Mouse (Mus musculus) urinary bladder, adult 18-20 months (tissue): Measurements from ENCODE around the gene Cntn4.

ENCODE experiments used
- DNase-seq, 2 experiments: peaks; one replicate each; pipeline ENCODE4 v3.0.0; 2022; ENCODE audit warnings: low spot score in 2 of 2, mixed read lengths in 2 of 2

Cntn4 gene

GRCm38 (mm10) chr6:106458166-106458565, 780.7 kb downstream of the Cntn4 start:
- DNase-seq: no peak

GRCm38 (mm10) chr6:106462403-106462802, 784.9 kb downstream of the Cntn4 start:
- DNase-seq: no peak

DNA sequence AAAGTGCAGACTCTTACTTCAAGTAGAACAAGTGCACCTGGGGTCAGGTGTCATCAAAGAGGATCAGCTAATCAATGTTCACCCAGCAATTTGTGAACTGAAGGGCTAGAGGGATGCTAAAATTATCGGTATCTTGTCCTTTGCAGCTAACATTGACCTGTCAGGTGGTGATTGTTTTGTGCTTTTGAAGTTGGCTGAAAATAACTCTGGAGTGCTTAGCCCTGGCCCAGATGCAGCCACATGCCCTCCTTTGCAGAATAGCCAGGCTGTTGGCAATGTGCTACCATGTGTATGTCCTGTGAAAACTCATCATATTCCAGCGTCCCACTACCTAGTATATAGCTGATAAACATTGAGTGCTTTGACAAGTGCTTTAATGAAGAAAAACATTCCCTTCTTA, 786.4 kb downstream of the Cntn4 start:
- no peak for DNase-seq

DNA sequence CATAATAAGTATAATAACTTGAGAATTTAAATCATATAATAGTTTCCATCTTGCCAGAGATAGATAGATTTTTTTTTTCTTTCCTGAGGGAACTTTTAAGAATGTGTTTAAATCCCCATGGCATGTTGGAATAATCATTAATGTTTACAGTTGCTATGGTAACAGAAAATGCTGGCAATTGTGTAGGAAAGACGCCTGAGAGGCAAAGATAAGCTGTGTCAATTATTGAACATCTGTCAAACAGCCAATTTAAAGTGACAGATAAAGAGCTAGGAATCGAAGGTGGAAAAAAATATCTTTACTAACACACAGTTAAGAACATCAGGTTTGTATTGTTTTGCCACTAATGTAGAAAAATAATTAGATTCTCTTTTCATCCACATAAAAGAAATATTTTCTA, 788.3 kb downstream of the Cntn4 start:
- DNase-seq: no peak

DNA sequence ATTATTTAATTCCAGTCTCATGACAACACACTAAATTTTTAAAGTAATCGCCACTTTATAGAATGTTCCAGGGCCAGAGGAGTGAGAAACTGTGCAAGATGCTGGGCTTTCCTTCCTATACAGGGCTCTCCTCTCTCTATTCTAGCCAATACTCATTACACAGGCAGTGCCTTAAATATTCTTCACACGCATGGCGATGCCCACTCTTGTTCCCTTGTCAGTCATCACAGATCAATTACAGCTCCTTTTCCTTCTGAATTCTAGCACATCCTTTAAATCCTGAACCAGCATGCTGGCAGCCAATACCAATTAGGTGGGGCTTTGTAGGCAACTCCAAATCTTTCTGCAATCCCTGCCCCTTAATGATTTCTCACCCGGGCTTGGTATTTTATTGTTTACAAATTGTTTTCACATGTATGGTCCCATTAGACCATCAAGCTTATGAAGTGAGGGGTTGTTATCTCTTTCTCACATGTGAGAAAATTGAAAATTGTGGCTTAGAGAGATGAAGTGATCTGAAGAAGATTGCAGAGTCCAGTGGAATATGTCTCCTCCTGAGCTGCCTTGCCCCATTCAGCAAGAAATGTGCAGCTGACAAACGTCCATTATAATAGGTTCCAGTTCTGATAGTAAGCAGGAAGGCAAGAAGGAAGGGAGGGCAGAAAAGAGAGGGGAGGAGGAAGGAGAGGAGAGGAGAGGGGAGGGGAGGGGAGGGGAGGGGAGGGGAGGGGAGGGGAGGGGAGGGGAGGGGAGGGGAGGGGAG, 789.0 kb downstream of the Cntn4 start:
- DNase-seq: no peak

DNA sequence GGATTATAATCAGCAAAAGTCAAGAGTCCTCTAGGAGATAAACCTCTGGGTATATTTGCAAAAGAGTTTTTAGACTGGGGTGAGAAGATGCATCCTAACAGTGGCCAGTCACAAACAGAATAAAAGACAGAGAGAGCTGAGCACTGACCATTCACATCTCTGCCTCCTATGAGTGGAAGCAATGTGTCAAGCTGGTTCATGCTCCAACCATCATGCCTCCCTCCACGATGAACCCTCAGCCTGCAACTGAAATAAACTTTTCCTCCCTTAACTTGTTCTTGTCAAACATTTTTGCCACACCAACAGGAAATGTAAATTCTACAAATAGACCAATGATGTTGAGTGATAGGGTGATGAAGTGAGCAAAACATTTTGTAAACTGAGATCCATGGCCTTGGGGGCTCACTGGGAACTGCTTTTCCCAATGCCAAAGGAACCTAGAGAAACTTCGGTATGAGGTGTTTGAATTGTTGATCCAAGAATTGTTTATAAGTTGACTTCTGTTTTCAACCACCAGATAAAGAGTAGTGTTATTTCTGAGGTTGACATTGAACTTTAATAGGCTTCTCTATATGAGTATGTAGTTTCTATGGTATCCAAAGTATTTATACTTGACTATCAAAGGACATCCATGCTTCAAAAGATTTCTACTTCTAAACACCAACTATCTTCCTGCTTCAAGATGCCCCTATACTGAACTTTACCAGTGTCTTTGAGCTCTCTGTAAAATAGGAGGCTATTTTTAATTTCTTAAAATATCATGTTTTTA, 794.6 kb downstream of the Cntn4 start:
- no peak for DNase-seq

DNA sequence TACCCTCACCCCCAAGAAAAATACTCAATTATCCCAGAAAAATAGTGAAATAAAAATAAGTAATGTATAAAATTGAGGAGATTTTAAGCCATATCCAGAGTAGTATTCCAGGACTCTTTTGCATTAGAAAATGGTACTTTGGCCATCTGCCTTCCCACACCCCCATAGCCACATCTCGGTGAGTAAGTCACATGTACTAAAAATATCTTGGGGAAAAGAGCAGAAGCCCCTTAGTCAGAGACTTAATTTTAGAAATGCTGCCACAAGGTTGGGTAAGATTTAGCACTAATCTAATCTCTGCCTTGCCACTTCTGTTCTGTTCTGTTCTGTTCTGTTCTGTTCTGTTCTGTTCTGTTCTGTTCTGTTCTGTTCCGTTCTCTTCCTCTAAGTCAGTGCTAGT, 796.4 kb downstream of the Cntn4 start:
- no peak for DNase-seq

GRCm38 (mm10) chr6:106481533-106481932, 804.1 kb downstream of the Cntn4 start:
- DNase-seq: no peak

GRCm38 (mm10) chr6:106496303-106496702, 818.8 kb downstream of the Cntn4 start:
- no peak for DNase-seq

DNA sequence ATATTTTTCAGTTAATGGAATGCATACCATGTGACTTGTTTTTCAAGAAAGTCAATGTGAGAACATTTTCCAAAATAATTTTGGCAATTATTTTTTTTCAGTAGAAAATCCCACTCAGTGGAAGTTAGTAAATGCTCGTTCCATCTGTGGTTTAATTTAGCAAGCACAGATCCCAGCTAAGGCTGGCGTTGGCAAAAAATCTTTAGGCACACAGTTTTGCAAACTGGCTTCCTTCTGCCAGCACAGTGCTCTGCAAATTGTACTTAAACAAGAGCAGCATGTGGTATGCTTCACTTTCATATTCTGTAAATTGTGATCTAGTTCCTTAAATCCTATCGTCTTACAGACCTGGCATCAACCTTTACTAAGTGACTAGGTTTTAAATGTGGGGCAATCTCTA, 821.7 kb downstream of the Cntn4 start:
- DNase-seq: no peak

DNA sequence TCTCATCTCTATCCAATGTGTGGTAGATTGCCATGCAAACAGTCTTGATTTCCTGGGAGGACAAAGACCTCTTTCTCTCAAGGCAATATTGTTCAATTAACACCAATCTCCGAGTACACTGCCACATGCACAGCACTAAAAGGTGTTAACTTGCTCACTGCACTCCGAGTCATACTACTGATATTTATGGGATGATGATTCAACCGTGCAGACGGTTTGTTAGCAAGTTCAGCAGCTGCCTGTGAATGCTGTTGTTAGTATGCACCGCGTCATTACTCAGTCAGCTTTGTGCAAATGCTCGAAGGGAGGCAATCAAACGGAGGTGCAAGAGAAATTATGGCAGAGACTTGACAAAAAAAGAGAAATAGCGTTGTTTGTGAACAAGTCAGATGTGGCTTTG, 826.5 kb downstream of the Cntn4 start:
- no peak for DNase-seq

DNA sequence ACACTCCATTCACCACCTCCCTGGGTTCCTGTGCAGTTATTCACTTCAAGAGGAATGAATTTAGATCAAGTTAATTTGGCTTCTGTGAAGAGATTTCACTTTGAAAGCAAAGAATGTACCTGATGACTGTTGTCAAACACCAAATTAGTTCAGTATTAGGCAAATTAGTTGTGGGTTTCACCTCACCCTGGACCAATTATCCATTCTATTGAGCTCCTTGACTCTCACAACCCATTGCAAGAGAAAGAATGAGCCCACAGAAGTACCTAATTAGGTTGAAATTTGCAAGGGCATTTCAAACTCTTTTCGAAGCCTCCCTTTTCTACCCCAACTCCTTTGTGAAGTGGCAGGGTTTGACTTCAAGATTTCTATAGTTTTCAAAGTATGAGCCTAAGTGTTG, 842.9 kb downstream of the Cntn4 start:
- no peak for DNase-seq

DNA sequence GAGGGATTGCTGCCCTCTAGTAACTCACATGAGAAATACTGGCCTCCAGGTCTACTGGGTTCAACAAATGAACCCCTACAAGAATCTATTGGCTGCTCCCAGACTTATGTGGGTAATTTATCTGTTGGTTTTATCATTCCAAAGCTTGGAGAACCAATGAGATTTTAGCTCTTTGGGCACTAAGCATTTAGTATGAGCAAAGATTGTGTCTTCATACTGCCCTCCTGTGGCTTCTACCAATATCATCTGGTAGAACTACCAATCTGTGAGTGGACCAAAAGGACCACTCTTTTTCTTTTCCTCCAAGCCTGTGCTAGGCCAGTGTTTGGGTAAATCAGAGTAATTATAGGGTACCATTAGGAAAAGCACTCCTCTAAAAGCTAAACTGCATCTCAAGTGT, 866.0 kb downstream of the Cntn4 start:
- no peak for DNase-seq

DNA sequence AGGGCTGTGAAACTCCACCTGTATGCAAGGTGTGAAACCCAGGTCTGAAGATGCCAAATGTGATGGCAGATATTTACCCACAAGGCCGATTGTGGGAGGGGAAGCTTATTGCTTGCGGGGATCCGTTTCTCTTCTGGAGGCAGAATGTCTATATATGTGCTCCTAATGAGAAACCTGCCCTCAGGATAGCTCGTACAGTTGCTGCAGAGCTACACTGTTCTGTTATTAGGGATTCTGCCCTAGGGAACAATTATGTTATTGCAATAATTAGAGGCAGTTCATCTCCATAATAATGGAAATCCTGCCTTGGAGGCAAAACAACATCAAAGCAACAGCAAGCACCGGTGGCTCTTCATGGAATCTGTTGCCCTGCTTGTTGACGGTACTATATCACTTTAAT, 884.2 kb downstream of the Cntn4 start:
- no peak for DNase-seq

DNA sequence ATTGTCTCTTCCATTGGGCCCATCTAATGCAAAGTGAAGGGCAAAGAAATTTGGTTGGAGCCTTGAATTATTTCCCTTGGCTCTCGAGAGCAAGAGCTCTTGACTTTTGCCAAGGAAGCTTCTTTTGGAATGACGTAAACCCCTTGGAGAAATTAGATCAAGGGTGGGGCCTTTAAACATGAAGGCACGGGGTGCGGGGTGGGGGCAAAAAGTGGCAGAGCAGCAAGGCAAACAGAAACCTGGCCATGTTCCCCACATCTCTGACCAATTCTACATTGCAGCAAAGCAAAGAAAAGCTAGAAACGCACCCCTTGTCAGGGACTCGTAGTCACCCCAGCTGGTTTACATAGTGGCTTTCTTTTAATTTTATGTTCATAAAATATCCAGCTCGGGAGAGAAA, 887.9 kb downstream of the Cntn4 start:
- DNase-seq: peak in 1 of 2 experiments; percentile 6

DNA sequence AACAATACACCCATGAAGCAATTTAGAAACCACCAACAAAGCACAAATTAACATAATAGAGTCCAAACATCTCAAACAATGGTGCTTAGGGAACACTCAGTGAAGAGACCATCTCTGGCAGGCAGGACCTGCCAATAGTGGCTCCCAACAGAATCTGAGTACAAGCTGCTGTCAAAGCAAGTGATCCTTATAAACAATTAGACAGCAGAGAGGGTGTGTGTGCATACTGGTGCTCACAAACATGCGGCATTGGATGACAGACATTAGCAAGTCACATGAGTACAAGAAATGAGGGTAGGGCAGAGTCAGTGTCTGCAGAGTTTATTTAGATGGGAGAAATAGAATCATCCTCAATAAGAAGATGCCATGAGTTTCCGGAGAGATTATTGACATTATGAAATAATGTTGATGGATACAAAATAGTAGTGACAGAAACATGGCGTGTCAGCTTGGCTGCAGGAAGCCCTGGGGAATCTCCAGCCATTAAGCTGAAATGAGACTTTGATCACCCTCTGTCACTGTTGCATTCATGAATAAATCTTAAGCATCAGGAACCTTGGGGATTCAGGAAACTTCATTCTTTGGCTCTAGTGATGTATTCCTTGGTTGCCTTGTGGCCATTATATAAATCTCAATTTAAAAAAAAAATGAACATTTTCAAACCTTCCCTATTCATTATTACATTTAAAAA, 888.5 kb downstream of the Cntn4 start:
- DNase-seq: no peak

- no peak for DNase-seq
Observed at GRCm38 (mm10) chr6:106566929-106567621, 889.6 kb downstream of the Cntn4 start.

- DNase-seq: no peak
Observed at GRCm38 (mm10) chr6:106580124-106580523, 902.7 kb downstream of the Cntn4 start.

DNA sequence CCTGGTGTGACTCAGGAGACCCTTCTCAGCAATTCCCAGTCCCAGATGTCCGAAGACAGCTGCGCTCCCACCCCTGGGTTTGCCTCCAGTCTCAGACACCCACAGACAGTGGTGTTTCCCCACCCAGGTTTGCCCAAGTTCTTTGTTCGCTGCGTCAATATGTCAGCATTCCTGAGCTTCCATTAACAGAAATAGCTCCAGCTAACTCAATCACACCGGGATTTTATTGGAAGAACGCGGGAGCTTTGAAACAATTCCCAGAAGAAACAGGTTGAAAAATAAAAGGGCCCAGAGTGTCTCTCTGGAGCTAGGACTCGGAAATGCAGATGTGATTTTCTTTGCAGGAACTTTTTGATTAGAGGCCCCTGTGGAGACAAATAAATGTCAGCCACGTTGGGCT, 916.3 kb downstream of the Cntn4 start:
- no peak for DNase-seq

GRCm38 (mm10) chr6:106617081-106617480, 939.6 kb downstream of the Cntn4 start:
- no peak for DNase-seq

DNA sequence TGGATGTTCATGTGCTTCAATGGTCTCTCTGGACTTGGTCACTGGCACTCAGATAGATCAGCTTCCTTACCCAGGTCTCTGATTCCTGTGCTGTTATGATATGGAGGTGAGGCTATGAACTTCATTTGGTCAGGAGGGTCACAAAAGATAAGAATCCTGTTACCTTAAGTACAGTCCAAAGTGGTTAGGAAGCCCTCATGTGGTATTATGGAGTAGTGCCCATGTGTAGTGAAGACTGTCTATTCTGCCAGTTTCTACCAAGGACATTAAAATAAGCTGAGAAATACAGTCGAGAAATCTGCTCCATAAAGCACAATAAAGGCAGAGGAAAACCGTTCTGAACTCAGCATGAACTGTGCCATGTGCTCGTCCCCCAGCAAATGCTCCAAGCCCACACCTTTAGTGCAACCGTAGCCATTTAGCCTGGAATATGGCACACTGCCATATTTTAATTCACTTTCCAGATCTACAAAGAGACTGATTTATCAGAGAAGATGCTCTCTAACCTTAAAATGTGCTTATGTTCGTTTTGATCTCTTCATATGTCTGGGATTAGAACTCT, 943.8 kb downstream of the Cntn4 start:
- DNase-seq: no peak

DNA sequence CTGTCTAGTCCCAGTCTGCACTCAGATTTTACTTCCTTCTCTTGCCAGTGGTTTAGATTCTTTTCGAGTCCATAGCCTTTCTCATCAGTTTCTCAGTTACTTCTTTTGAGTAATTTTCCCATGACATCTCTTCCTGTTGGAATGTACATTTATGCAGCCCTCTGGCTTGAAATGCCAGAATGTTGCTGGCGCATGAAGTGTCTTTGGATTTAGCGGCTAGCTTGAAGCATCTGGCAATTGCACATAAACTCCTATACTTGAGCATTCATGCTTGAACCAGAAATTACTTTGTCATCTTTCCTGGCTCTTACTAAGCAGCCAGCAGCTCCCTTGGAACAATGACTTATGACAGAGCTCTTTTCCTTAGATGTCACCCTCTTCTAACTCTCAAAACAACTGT, 965.6 kb downstream of the Cntn4 start:
- no peak for DNase-seq
